Comparison of ENCODE assay signal across 13 mouse cellular contexts in genomic region chr15:11991552-11992113, GRCm38 (mm10). TPM values are rescaled to one million over a fixed set of nuclear protein-coding genes. Genes with fewer than 3 reads are reported as not detected.
A peak's percentile ranks its signal among the peaks of the same experiment; 100 is the strongest.
DNase-seq lines count a peak whose midpoint lies in the region; ATAC-seq and TF ChIP-seq lines count a peak whose summit lies in the region.
"Had no signal": no experiment of that assay in that cellular context is flagged by ENCODE, and none has a peak within 500 bp of the region (broad histone marks: within the 10 kb centered on the region; RNA-seq: fewer than 3 reads in every experiment).

No protein-coding gene starts in this region.

- no peak overlapping the region for H3K4me3 ChIP-seq in embryonic facial prominence, embryonic 14.5 days (ENCODE audit: low read depth, low read length)
- H3K4me3 ChIP-seq in embryonic facial prominence, embryonic 10.5 days, result no peak overlapping the region
- H3K4me3 ChIP-seq in layer of hippocampus, adult 2 months, result no peak overlapping the region
- H3K4me3 ChIP-seq in stomach, postnatal 0 days (ENCODE audit: low read depth, low read length), result no peak overlapping the region
- H3K4me3 ChIP-seq: embryonic facial prominence, embryonic 15.5 days; liver, embryonic 13.5 days had no signal

- no peaks in the 10 kb centered on the region for H3K27me3 ChIP-seq in embryonic facial prominence, embryonic 14.5 days (replicated peaks; ENCODE audit: control insufficient read depth, insufficient read depth, low read length)
- no peaks in the 10 kb centered on the region for H3K27me3 ChIP-seq in embryonic facial prominence, embryonic 10.5 days (replicated peaks; ENCODE audit: low read depth, poor library complexity, severe bottlenecking)
- H3K27me3 ChIP-seq in stomach, postnatal 0 days (ENCODE audit: control insufficient read depth, insufficient read depth, low read length), result no peaks in the 10 kb centered on the region
- H3K27me3 ChIP-seq: embryonic facial prominence, embryonic 15.5 days; liver, embryonic 13.5 days had no signal

- ATAC-seq in embryonic facial prominence, embryonic 14.5 days (ENCODE audit: low read depth), result no peak
- no peak for ATAC-seq in stomach, postnatal 0 days (ENCODE audit: low FRiP score, low TSS enrichment)

- H3K27ac ChIP-seq in embryonic facial prominence, embryonic 14.5 days (replicated peaks; ENCODE audit: low read depth, low read length), result no peak overlapping the region
- no peak overlapping the region for H3K27ac ChIP-seq in embryonic facial prominence, embryonic 10.5 days (replicated peaks)
- no peak overlapping the region for H3K27ac ChIP-seq in layer of hippocampus, adult 2 months
- no peak overlapping the region for H3K27ac ChIP-seq in stomach, postnatal 0 days (replicated peaks)
- H3K27ac ChIP-seq: embryonic facial prominence, embryonic 15.5 days; liver, embryonic 13.5 days had no signal

- H3K9ac ChIP-seq in embryonic facial prominence, embryonic 14.5 days (ENCODE audit: low read depth, low read length), result no peak overlapping the region
- no peak overlapping the region for H3K9ac ChIP-seq in stomach, postnatal 0 days (ENCODE audit: low read length)
- H3K9ac ChIP-seq: embryonic facial prominence, embryonic 15.5 days; liver, embryonic 13.5 days had no signal

- TF ChIP-seq EP300 in stomach, postnatal 0 days (optimal IDR thresholded peaks at IDR 0.05), result no peak

- WGBS in embryonic facial prominence, embryonic 14.5 days, result 65% methylated on average over 3 of the region's 3 CpGs
- 89% methylated on average over 3 of the region's 3 CpGs for WGBS in embryonic facial prominence, embryonic 10.5 days
- 44% methylated on average over 3 of the region's 3 CpGs for WGBS in stomach, postnatal 0 days

- H3K9me3 ChIP-seq in embryonic facial prominence, embryonic 14.5 days (ENCODE audit: control insufficient read depth, low read length), result no peaks in the 10 kb centered on the region
- no peaks in the 10 kb centered on the region for H3K9me3 ChIP-seq in embryonic facial prominence, embryonic 10.5 days
- H3K9me3 ChIP-seq in stomach, postnatal 0 days (ENCODE audit: control insufficient read depth, low read length), result no peaks in the 10 kb centered on the region
- H3K9me3 ChIP-seq: embryonic facial prominence, embryonic 15.5 days; liver, embryonic 13.5 days had no signal

- peaks cover 70% of the 10 kb centered on the region for H3K36me3 ChIP-seq in embryonic facial prominence, embryonic 14.5 days (ENCODE audit: control insufficient read depth, insufficient read depth, low read length)
- peaks cover 69% of the 10 kb centered on the region for H3K36me3 ChIP-seq in embryonic facial prominence, embryonic 10.5 days (replicated peaks)
- H3K36me3 ChIP-seq in stomach, postnatal 0 days (ENCODE audit: control insufficient read depth, insufficient read depth, low read length), result peaks cover 14% of the 10 kb centered on the region; the same call in 1 of the 2 replicates

- peaks cover 17% of the 10 kb centered on the region; the same call in 1 of the 2 replicates for H3K4me1 ChIP-seq in embryonic facial prominence, embryonic 14.5 days (ENCODE audit: control insufficient read depth, insufficient read depth, low read length)
- H3K4me1 ChIP-seq in embryonic facial prominence, embryonic 10.5 days, result peaks cover 16% of the 10 kb centered on the region
- H3K4me1 ChIP-seq in stomach, postnatal 0 days (replicated peaks; ENCODE audit: control insufficient read depth, insufficient read depth), result no peaks in the 10 kb centered on the region

- no peak overlapping the region for H3K4me2 ChIP-seq in embryonic facial prominence, embryonic 14.5 days (ENCODE audit: low read depth, low read length)
- no peak overlapping the region for H3K4me2 ChIP-seq in stomach, postnatal 0 days (replicated peaks; ENCODE audit: low read depth)
- H3K4me2 ChIP-seq: embryonic facial prominence, embryonic 15.5 days; liver, embryonic 13.5 days had no signal

- intact Hi-C loops in left cerebral cortex, postnatal 4 days (cut with DNase I), result loop anchor here (5.0 to 10.0 kb wide), 2 partner anchors 123 to 151 kb away; partner anchors contain the start of gene Zfr

- peak; percentile 84 for TF ChIP-seq CTCF in layer of hippocampus, adult 2 months (conservative IDR thresholded peaks at IDR 0.05)
- TF ChIP-seq CTCF in stomach, postnatal 0 days (IDR thresholded peaks at IDR 0.05; ENCODE audit: low read depth), result peak; percentile 67

- peak; percentile 51 for DNase-seq in embryonic facial prominence, embryonic 14.5 days (ENCODE audit: low spot score)
- no peak for DNase-seq in embryonic facial prominence, embryonic 10.5 days (ENCODE audit: low spot score)
- DNase-seq in layer of hippocampus, adult 2 months (ENCODE audit: low spot score in 2 of 2), result no peak
- DNase-seq in layer of hippocampus, adult 11-12 months (ENCODE audit: low spot score), result no peak
- DNase-seq in retina, embryonic 14.5 days (ENCODE audit: low spot score), result peak; percentile 21
- no peak for DNase-seq in retina, postnatal 1 day
- DNase-seq in stomach, postnatal 0 days (ENCODE audit: low spot score), result no peak
- no peak for DNase-seq in left cerebral cortex, postnatal 4 days
- DNase-seq: adrenal gland, postnatal 10 days; cerebellum, postnatal 25 days; kidney, adult 11 months; liver, embryonic 13.5 days had no signal

RNA-seq across cellular contexts. Expression of gene Sub1, which starts 5.2 kb away (rescaled TPM):
- 668 and 685 TPM in 2 replicates for polyA plus RNA-seq in embryonic facial prominence, embryonic 14.5 days (2014; fragmentation: Nextera tagmentation; extraction: Ambion mirVana)
- 772 and 811 TPM in 2 replicates for polyA plus RNA-seq in embryonic facial prominence, embryonic 10.5 days (2016; fragmentation: Nextera tagmentation; extraction: Ambion mirVana)
- total RNA-seq in layer of hippocampus, adult 2 months (2021), result 100 to 1,000 TPM; 303 to 321 TPM
- polyA plus RNA-seq in stomach, postnatal 0 days (2015; fragmentation: Nextera tagmentation; extraction: Ambion mirVana), result 519 and 531 TPM in 2 replicates
- 100 to 1,000 TPM; 291 to 292 TPM for total RNA-seq in left cerebral cortex, postnatal 4 days (2021)

Comparison
In these comparisons a context has a peak if more than half of its experiments do, and no peak if none do; other contexts are left out.
1. DNase-seq: peak in embryonic facial prominence, embryonic 14.5 days (single experiment) and retina, embryonic 14.5 days (single experiment); none in embryonic facial prominence, embryonic 10.5 days (single experiment), layer of hippocampus, adult 2 months (0 of 2), layer of hippocampus, adult 11-12 months (single experiment), retina, postnatal 1 day (single experiment), stomach, postnatal 0 days (single experiment) and left cerebral cortex, postnatal 4 days (single experiment).